Mouse (Mus musculus): Measurements from ENCODE around the gene Nfib.

GRCm38 (mm10) chr4:82477742-82478141 is 227.8 kb downstream of the Nfib start:
- no peak for TF ChIP-seq CTCF (IDR thresholded peaks at IDR 0.05; ENCODE audit: low read depth, low read length)
- TF ChIP-seq POLR2A (IDR thresholded peaks at IDR 0.05; ENCODE audit: extremely low read depth, insufficient read depth, low read length), result no peak

All from liver, adult 2 months (tissue).